Mouse (Mus musculus) lung, adult 2 months (tissue): Measurements from ENCODE around the gene Gm37240. TPM values are rescaled to one million over a fixed set of nuclear protein-coding genes. Genes with fewer than 3 reads are reported as not detected.

ENCODE experiments used
- DNase-seq: peaks from one replicate; pipeline ENCODE4 v3.0.0; 2022
- H3K4me1 ChIP-seq: fragments of 200-500 bp; 2 replicates; pipeline ENCODE4 v1.6.1; 2011; ENCODE audit warnings: low read length; ENCODE audit not compliant: control insufficient read depth, insufficient read depth
- H3K4me3 ChIP-seq: fragments of 200-500 bp; replicated peaks from 2 replicates; pipeline ENCODE3; 2011; ENCODE audit warnings: low read depth, mild to moderate bottlenecking, control low read depth, low read length; ENCODE audit errors: extremely low read depth
- CTCF ChIP-seq: fragments of 200-500 bp; IDR thresholded peaks from 2 replicates; pipeline ENCODE4 v1.5.1; 2011; ENCODE audit warnings: mild to moderate bottlenecking, low read length, control low read depth; ENCODE audit not compliant: insufficient read depth
- POLR2A ChIP-seq: fragments of 200-500 bp; IDR thresholded peaks from 2 replicates; pipeline ENCODE4 v1.6.1; 2011; ENCODE audit warnings: low read depth, mild to moderate bottlenecking, control low read depth, low read length, borderline replicate concordance; ENCODE audit errors: extremely low read depth
- WGBS: fragments of 180-500 bp; shearing (Covaris S2); methylation state at CpG from one replicate; pipeline ENCODE4 v1.1.7; 2018; 5-methylcytosine and 5-hydroxymethylcytosine counted together
- polyA plus RNA-seq: library from polyadenylated mRNA; depleted of rRNA; stranded (reverse); fragments of >200 nt; gene quantifications from 2 replicates; pipeline ENCODE4 v1.2.3, GENCODE M21; 2012

The Gm37240 gene
- polyA plus RNA-seq, 1 experiment: 16.9 TPM

DNA sequence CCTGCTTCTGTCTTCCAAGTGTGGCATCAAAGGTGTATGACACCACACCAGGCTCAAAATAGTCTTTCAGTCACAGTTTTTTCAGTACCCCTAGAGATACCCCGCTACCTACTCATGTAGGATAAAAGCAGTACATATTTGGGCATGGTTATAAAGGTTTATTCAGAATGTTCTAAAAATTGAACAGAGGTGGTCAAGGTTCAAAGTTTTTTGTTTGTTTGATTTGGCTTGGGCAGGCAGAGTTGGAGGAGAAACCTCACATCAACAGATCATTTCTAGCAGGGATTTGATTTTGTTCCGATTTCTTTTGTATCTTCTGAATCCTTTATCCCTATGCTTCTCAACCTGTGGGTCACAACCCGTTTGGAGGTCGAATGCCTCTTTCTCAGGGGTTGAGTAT lies 690.7 kb downstream of the Gm37240 start:
- DNase-seq: no peak
- Histone ChIP-seq H3K4me1 (no peaks in the 10 kb centered on the region), H3K4me3 (no peak overlapping the region)
- TF ChIP-seq POLR2A (no peak), CTCF (no peak)
- WGBS: 86% methylated on average over 4 of the region's 4 CpGs

DNA sequence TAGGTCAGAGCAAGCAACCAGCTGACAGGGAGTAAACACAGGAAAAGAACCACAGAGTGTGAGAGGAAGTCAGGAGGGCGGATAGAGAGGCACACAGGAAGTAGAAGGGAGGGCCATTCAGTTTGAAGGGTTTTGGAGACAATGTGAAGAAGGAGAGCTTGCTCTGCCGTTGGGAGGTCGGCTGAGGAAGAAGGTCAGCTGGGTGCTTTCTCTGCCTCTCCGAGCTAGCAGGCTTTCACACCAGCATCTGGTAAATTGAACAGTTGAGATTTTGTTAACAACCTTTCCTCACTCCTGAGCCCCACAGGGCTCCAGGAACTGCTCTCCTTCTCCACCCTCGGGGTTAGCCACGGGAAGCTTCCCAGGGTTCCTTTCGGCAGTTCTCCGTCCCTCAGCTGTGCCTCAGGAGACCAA lies 692.2 kb downstream of the Gm37240 start:
- Histone ChIP-seq H3K4me3 (peak overlapping the region; percentile 79), H3K4me1 (no peaks in the 10 kb centered on the region)
- TF ChIP-seq CTCF (no peak), POLR2A (peak; percentile 53; the same call in 1 of the 2 replicates)
- WGBS: 21% methylated on average over 8 of the region's 8 CpGs
- peak; percentile 19 for DNase-seq

DNA sequence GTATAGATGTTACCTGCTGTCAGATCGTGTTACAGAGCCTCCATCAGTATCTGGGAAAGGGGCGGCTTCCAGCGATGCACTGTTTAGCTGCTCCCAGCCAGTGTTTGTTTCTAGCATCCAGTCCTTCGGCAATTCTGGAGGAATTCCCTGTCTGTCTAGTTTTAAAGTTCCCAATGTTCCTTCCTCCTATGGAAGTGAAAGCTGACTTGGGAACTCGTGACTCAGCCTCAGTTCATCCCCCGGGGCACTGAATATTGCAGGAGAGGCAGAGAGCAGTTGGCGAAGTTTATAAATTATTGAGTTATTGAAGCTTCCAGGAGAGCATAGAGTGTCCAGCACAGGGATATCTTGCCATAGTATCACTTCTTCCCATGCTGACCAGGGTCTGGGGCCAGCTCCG lies 697.5 kb downstream of the Gm37240 start:
- H3K4me3 ChIP-seq: no peak overlapping the region
- TF ChIP-seq POLR2A: no peak
- no peak for TF ChIP-seq CTCF
- WGBS: 67% methylated on average over 8 of the region's 8 CpGs
- DNase-seq: no peak
- H3K4me1 ChIP-seq: no peaks in the 10 kb centered on the region

DNA sequence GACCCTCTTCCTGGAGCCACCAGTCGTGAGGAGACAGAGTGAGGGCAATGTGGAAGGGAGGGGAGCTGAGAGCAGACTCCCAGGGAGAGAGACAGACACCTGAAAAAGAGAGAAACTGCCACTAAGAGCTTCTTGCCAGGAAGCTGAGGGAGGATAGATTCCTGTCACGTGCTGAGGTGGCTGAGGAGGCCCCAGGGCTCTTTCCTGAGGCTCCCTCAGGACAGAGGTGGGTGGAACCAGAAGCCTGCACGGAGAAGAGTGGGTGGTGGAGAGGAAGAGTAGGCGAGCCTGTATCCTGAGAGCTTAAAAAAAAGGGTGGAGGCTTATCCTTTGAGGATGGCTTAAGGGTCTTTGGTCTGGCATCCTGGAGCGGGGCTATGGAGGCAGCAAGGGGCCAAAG lies 699.0 kb downstream of the Gm37240 start:
- no peak for DNase-seq
- no peak overlapping the region for H3K4me3 ChIP-seq
- TF ChIP-seq POLR2A: no peak
- no peak for TF ChIP-seq CTCF
- H3K4me1 ChIP-seq: no peaks in the 10 kb centered on the region
- WGBS: 34% methylated on average over 5 of the region's 5 CpGs

DNA sequence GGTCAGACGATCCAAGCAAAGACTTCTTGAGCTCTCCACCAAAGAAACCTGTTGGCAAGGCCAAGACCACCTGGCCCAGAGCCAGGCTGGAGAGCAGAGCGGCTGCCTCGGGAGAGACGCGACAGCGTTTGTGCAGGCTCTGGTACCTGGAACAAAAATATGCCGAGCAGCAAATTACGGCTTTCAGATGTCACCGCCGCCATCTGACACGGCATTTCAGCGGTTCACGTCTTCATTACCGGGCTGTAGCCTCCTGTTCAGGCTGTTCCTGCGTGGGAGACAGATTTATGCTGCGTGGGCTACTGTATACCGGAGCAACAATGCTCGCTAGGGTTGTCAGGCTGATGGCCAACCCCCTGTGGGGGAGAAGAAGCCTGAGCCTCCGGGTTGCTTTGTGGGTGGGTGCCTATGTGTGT lies 700.6 kb downstream of the Gm37240 start:
- peak; percentile 8 for DNase-seq
- WGBS: 34% methylated on average over 19 of the region's 19 CpGs
- TF ChIP-seq CTCF (no peak), POLR2A (no peak)

DNA sequence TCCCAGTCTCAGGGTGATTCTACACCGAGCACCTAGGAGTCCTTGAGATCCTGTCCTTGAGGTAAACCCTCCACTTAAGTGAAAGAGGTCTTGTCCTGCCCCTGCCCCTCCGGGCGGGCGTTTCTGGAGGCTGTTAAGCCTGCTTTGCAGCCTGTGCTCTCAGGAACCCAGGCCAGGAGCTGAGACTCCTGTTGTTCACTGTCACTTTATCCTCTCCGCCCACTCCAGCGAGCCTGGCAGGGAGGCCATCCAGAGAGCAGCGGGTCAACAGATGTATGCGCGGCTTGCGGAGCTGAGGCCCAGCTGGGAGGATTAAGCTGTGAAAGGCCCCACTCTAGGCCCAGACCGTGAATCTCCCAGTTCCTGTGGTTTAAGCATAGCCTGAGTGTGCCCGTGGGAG lies 701.5 kb downstream of the Gm37240 start:
- peak; percentile 15 for DNase-seq
- 36% methylated on average over 12 of the region's 12 CpGs for WGBS
- Histone ChIP-seq H3K4me3 (no peak overlapping the region), H3K4me1 (no peaks in the 10 kb centered on the region)
- TF ChIP-seq POLR2A (no peak), CTCF (no peak)

More for the DNA sequence above, 700.6 kb downstream of the Gm37240 start:
- no peaks in the 10 kb centered on the region for H3K4me1 ChIP-seq
- no peak overlapping the region for H3K4me3 ChIP-seq

DNA sequence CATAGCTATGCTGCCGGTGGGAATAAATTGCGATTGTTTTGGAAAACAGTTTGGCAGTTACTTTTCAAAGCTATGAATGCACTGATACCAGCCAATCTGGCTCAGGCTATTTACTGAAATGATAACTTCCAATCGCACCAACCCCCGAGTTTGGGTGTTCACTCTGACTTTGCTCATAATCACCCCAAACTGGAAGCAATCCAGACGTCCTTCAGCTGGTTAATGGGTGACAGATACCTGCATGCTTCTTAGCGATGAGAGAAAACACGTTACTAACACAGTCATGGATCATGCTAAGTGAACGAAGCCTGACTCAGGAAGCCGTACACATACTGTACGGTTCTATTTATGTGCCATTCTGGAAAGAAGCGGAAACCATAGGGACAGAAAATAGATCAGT lies 702.4 kb downstream of the Gm37240 start:
- TF ChIP-seq CTCF (no peak), POLR2A (no peak)
- DNase-seq: no peak
- 61% methylated on average over 11 of the region's 11 CpGs for WGBS

DNA sequence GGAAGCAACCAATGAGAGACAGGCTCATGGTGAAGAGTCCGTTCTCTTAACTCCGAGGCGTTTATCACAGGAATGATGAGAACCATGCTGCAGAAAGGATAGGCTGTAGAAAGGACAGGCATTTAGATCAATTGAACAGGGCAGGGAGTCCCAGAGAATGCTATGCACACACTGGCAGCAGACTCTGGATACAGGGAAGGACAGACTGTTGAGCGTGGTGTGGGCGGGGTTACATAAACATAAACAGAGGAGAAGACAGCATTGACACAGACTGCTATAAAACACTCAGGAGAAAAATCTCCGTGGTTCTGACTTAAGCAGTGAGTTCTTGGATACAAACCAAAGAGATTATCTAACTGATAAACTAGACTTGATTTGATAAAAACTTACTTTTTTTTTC lies 703.2 kb downstream of the Gm37240 start:
- DNase-seq: no peak
- H3K4me3 ChIP-seq: no peak overlapping the region
- WGBS: 22% methylated on average over 6 of the region's 6 CpGs
- no peaks in the 10 kb centered on the region for H3K4me1 ChIP-seq
- TF ChIP-seq CTCF (no peak), POLR2A (no peak)

More for the DNA sequence above, 702.4 kb downstream of the Gm37240 start:
- Histone ChIP-seq H3K4me1 (no peaks in the 10 kb centered on the region), H3K4me3 (no peak overlapping the region)

DNA sequence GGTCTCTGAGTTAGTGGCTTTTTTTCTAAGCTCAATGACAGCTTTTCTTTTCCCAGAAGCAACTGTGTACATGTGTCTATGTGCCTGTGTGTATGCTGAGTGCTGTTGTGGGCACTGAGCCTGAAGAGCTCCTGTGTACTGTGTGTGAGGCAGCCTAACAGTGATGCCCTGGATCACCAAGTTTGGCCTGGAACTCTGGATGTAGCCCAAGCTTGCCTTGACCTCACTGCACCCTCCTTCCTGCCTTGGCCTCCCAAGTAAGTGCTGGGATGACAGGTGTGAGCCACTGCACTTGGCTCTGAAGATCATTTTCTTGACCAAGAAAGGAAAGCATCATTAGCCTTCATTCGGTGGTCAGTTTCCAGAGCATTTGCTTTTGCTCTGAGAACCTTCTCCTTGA lies 710.6 kb downstream of the Gm37240 start:
- no peak for DNase-seq
- H3K4me1 ChIP-seq: no peaks in the 10 kb centered on the region
- WGBS: 82% methylated on average over 1 of the region's 1 CpGs
- H3K4me3 ChIP-seq: no peak overlapping the region
- no peak for TF ChIP-seq POLR2A
- TF ChIP-seq CTCF: no peak

DNA sequence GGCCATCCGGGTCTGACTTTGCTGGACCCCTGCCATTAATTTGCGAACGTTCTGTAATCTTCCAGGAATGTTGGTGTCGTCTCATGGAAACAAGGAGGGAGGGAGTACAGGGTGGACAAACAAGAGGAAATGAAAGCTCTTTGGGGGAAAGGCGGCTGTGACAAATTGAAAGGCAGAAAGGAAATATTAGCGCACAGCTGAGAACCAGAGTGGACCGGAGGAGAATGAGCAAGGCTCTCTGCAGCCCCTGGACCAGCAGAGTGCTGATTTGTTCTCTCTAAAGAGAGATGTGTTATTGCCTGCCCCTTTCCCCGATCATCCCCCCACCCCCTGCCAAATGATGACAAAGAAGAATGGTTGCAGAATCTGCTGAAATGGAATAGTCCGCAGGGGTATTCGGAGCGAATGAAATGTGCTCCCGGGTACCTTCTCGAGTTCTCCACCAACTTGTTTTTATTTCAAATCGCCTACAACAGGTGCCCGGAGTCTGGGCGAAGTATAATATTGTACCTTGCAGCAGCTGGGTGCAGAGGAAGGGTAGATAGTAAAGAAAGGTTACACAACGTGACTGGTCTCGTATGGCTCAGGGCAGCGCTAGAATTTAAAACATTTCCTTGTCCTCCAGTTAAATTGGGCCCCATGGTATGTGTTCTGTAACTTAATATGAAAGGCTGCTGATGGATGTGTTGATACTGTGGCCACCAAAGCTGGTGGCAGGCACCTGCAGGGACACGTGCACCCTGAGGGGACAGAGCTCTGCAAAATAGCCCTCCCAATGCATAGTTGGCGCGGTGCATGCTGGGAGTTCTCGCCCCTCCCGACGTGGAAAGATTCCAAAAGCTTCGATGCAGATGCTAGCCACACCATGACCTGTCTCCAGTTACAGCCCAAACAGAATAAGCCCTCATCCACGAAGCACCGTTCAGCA lies 712.5 kb downstream of the Gm37240 start:
- TF ChIP-seq POLR2A: no peak
- TF ChIP-seq CTCF: no peak
- no peaks in the 10 kb centered on the region for H3K4me1 ChIP-seq
- H3K4me3 ChIP-seq: no peak overlapping the region
- no peak for DNase-seq
- WGBS: 51% methylated on average over 28 of the region's 28 CpGs
